Mouse (Mus musculus) cerebellum, adult 11 months (tissue): ENCODE results near the gene Carmil2.

ENCODE experiments used
- DNase-seq: peaks from one replicate; pipeline ENCODE4 v3.0.0; 2022

The Carmil2 gene

DNA sequence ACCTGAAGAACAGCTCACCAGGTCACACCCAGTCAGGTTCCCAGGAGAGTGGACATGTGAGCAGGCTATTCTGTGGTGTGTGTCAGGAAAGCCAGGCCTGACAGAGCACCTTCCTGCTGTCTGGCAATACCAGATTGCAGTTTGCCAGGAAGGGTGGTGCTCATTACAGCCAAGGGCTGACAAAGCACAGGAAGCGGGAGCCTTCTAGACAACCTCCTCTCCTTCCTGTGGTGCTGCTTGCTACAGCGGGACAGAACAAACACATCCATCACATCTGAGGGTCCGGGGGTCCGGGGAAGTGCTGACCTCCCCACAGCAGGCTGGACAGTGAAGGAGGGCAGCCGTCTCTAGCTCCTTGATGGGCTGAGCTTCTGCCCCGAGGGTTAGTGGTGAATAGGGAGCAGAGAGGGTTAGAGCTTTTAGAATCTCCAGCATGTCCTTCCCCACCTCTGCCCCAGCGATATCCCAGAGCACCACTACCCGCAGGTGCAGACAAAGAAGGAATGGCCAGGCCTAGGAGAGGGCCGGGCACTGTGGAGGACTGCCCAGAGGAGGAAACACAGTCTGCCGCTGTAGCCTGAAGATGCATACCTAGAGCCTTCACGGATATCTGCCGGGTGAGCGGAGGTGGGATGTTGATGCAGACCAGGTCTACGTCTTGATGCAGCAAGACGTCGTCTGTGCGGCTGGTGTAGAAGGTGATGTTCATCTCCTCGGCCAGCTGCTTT, 41.5 kb downstream of the Carmil2 start:
- DNase-seq: no peak

DNA sequence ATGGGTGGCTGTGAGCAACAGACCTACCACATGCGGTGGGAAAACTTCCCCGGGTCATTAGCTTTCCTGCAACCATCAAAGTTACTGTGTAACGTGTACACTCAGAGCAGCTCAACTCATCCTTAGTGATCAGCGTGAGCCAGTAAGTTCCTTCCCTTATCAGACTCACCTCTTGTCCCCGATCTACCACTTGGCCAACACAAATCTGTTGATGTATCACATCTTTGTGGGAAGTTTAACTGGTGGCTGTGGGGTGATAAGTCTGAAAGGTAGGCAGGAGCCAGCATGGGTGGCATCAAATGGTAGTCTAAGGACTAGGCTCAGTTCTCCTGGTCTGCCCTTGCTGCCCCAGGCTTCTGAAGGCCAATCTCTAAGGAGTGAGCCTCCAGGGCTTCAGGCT, 46.1 kb downstream of the Carmil2 start:
- no peak for DNase-seq

DNA sequence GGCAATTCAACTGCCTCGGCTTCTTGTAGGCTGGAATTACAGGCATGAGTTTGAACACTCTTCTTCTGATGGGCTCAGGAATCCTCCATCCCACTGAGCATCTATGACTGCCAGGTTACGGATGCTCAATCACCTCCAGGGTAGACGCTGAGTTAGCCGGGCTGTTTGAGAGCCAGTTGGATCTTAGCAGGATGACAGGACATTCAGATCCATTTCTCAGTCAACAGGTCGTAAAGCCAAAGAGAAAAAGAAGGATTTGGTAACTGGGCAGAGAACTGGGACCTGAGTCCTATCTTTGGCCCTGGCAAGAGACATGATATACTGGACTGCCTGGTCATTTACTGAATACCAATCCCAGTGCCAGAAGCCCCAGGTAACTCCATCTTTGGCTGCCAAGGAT, 53.1 kb downstream of the Carmil2 start:
- no peak for DNase-seq

DNA sequence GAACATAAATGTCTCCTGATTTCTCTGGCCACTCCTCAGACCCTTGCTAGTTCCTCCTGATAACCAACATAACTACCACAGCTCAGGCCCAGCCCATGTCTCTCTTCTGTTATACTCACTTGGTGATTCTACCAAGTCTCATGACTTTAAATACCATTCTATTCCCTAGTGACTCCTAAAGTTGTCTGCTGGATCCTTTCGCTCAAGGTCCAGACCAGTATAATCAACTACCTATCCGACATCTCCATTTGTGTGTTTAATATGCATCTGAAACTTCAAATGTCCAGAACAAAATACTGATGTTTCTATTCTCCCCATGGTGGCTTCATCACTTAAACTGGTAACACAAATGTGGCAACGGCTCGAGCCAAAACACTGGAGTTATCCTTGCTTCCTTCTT, 57.2 kb downstream of the Carmil2 start:
- no peak for DNase-seq
